Mouse (Mus musculus) heart, embryonic 11.5 days (tissue): ENCODE data around the gene Pifo. TPM values are rescaled to one million over a fixed set of nuclear protein-coding genes. Genes with fewer than 3 reads are reported as not detected.

Experiments
- polyA plus RNA-seq: library from polyadenylated mRNA; unstranded; fragments of >200 nt; fragmentation: Nextera tagmentation; extraction: Ambion mirVana; gene quantifications from 2 replicates; pipeline ENCODE4 v1.2.1, GENCODE M21; 2014

The Pifo gene
- polyA plus RNA-seq, 1 experiment from 2014 or later, result 0.24 TPM

Other genes with a start within 250 kb of the Pifo start
- gene Rap1a, start 213.3 kb downstream of the Pifo start, polyA plus RNA-seq, result 72.6 and 77.5 TPM in 2 replicates
- gene Adora3, start 143.8 kb downstream of the Pifo start, polyA plus RNA-seq, result 0.10 TPM in 1 of 2 replicates, not detected in the other
- 0.33 and 0.46 TPM in 2 replicates for gene Tmigd3, start 143.7 kb downstream of the Pifo start, polyA plus RNA-seq
- 2.6 and 2.9 TPM in 2 replicates for gene I830077J02Rik, start 82.0 kb downstream of the Pifo start, polyA plus RNA-seq
- gene Wdr77, start 55.3 kb downstream of the Pifo start, polyA plus RNA-seq, result 93.4 and 94.0 TPM in 2 replicates
- gene Atp5f1, start 54.5 kb downstream of the Pifo start, polyA plus RNA-seq, result 765 and 827 TPM in 2 replicates
- gene Ovgp1, start 40.9 kb downstream of the Pifo start, polyA plus RNA-seq, result 1.8 and 2.0 TPM in 2 replicates
- gene Chil5, start 18.2 kb upstream of the Pifo start, polyA plus RNA-seq, result not detected in 2 replicates
- 0.19 and 0.48 TPM in 2 replicates for gene Chia1, start 98.6 kb upstream of the Pifo start, polyA plus RNA-seq
- not detected in 2 replicates for gene Chil3, start 152.9 kb upstream of the Pifo start, polyA plus RNA-seq
- not detected in 2 replicates for gene Chil4, start 204.9 kb upstream of the Pifo start, polyA plus RNA-seq